In genomic region chr9:115936350-115936749, GRCm38 (mm10) we compare ENCODE assay signal across 26 mouse cellular contexts. TPM values are rescaled to one million over a fixed set of nuclear protein-coding genes. Genes with fewer than 3 reads are reported as not detected.
"Had no signal": no experiment of that assay in that cellular context is flagged by ENCODE, and none has a peak within 500 bp of the region (broad histone marks: within the 10 kb centered on the region; RNA-seq: fewer than 3 reads in every experiment).

No protein-coding gene starts in this region.

- H3K9me3 ChIP-seq: heart, embryonic 10.5 days; hindbrain, embryonic 13.5 days; hindbrain, embryonic 15.5 days; kidney, embryonic 15.5 days; limb, embryonic 13.5 days; limb, embryonic 15.5 days; liver, embryonic 12.5 days had no signal

- H3K4me1 ChIP-seq: kidney, embryonic 15.5 days; liver, embryonic 12.5 days had no signal

- DNase-seq: gastrocnemius, adult 2 months; gastrocnemius, postnatal 14 days; gastrocnemius, postnatal 36 days; heart, adult 18-20 months; heart, postnatal 10 days; heart, postnatal 4 days; kidney, adult 11 months; kidney, adult 2 months; kidney, adult 9 months; kidney, postnatal 14 days; kidney, postnatal 36 days; layer of hippocampus, adult 9-11 months; left cerebral cortex, postnatal 4 days had no signal

- H3K27me3 ChIP-seq: heart, embryonic 12.5 days; hindbrain, embryonic 13.5 days; hindbrain, embryonic 15.5 days; limb, embryonic 13.5 days; limb, embryonic 15.5 days; liver, embryonic 12.5 days had no signal

- H3K4me3 ChIP-seq: gastrocnemius, adult 2 months; heart, embryonic 10.5 days; heart, embryonic 12.5 days; hindbrain, embryonic 13.5 days; hindbrain, embryonic 15.5 days; kidney, embryonic 15.5 days; limb, embryonic 13.5 days; limb, embryonic 15.5 days; liver, embryonic 12.5 days had no signal

- H3K36me3 ChIP-seq: heart, embryonic 10.5 days; heart, embryonic 12.5 days; hindbrain, embryonic 13.5 days; hindbrain, embryonic 15.5 days; kidney, embryonic 15.5 days; limb, embryonic 13.5 days; limb, embryonic 15.5 days; liver, embryonic 12.5 days had no signal

- ATAC-seq: hindbrain, postnatal 0 days; intestine, embryonic 16.5 days; liver, embryonic 12.5 days had no signal

RNA-seq across cellular contexts. Expression of gene Gadl1, which starts 27.1 kb away (rescaled TPM):
- total RNA-seq: heart, adult 18-20 months; hindbrain, postnatal 0 days; liver, adult 2 months had no signal
- polyA plus RNA-seq: gonadal fat pad, adult 2 months; kidney, adult 2 months; large intestine, adult 2 months; liver, adult 2 months had no signal
